Mouse (Mus musculus): ENCODE data around the gene Pdgfa. TPM values are rescaled to one million over a fixed set of nuclear protein-coding genes. Genes with fewer than 3 reads are reported as not detected.

Pdgfa gene
- total RNA-seq (2021), result 10 to 100 TPM; 18.6 to 24.6 TPM

DNA sequence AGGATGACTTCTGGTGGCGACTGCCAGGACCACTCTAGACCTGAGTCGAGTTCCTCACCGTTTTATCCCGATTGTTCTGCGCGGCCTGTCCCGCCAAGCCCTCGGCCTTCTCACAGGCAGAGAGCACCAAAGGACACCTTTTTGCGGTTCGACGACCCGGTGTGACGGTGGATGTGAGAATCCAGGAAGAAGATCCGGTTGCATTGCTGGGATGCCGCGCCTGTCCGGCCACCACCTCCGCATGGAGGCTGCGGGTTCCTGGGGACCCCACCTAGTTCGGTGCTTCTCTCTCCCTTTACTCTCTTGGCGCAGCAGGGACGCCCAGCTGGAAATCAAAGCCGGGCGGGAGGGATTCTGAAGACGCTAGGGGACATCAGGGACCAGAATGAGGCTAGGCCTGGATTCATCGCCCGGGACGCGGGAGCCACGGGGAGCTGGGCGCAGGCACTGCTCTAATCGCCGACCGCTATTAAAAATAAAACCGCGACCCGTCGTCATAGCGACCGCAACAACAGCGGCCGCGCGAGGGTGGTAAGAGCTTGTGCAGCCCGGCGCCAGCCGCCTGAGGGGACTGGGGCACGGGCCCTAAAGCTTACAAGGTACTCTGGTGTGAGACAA is at the start of gene Pdgfa:
Pdgfa (minus strand) TSS at position 200 of the 618 bp plus-strand sequence.
- peak; percentile 72 to 76 for DNase-seq
- intact Hi-C loops (cut with DNase I), result loop anchor here (5.0 kb wide), 1 partner anchor 180 kb away; no protein-coding TSS in a partner anchor

DNA sequence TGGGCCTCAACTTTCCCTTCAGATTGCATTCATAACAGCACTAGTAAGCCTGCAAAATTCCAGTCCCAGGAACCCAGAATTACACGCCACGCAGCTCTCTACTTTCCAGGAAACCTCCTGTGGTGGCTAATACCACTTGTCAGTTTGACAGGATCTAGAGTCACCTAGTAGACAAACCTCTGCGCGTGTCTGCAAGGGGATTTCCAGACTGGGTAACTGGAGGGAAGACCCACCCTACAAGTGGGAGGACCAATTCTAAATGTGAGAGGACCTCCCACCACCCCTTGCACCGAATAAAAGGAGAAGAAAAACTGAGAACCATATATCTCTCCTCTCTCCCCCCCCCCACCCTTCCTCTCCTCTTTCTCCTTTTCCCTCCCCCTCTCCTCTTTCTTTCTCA is 49.5 kb upstream of the Pdgfa start:
- intact Hi-C loops (cut with DNase I), result no loop called here
- no peak for DNase-seq

DNA sequence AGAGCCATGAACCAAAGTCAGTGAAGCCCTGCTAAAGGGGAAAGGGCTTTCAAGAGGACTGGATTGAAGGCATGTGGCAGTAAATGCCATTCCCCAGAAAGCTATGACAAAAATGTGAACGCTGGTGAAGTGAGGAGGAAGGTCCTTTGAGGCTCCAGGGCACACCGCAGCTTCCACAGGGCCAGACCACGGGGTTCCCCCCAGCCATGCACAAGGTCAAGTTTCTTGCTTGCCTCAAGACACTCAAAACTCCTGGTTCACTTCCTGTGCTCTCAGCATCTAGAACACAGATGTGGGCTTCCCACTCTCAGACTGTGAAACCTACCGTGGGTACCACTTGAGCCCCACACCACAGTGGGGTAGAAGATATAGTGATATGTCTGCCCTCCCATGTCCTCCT is 46.4 kb upstream of the Pdgfa start:
- DNase-seq, result no peak
- intact Hi-C loops (cut with DNase I), result no loop called here

DNA sequence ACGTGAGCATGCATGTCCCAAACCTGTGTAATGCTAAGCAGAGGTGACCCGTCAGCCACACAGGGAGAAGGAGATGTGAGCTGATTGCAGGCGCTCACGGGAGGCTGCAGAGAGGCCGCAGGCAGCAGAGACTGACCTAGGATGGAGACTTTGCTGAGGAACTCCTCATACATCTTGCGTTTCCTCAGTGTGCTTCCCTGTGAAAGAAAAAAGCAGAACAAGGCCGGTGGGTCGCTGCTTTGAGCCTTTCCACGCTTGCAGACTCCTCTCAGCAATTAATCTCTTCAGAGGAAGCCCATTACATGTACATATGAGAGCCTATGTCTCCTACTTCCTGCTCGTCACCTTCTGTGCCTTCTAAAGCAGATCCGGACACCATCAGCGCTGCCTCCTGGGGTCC is 45.1 kb upstream of the Pdgfa start:
- no peak for DNase-seq
- intact Hi-C loops (cut with DNase I), result no loop called here

DNA sequence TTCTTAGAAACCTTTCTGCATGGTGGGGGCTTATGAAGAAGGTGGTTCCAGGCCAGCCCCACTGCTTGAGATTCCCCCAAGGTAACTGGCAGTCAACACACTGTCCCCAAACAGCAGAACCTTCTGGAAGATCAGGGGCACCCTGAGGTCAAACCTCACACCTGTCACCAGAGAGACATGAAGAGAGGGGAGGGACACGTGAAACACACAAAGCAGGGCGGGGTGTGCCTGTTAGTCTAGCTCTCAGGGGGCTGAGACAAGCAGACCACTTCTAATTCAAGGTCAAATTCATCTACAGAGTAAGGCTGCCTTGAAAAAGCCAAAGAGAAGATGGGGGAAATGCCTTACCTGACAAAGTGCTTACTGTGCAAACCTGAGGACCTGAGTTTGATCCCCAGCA is 38.0 kb upstream of the Pdgfa start:
- intact Hi-C loops (cut with DNase I), result no loop called here
- DNase-seq, result no peak

DNA sequence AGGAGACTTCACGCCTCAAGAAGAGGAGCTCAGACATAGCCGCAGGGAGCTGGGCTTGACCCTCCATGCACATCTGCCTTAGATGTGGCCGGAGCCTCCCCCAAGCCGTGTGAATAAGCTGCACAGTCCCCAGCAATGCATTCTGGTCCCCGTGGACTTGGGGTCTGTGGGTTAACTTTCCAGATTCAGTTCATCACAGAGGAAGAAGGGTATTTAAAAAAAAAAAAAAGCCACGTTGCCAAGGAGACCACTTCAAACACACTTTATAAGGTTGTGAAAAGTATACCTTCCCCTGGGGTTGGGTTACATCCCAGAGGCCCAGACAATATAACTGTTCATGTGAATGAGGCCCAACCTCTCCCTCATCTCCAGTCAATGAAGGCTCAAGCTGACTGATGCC is 37.6 kb upstream of the Pdgfa start:
- intact Hi-C loops (cut with DNase I), result no loop called here
- no peak for DNase-seq

DNA sequence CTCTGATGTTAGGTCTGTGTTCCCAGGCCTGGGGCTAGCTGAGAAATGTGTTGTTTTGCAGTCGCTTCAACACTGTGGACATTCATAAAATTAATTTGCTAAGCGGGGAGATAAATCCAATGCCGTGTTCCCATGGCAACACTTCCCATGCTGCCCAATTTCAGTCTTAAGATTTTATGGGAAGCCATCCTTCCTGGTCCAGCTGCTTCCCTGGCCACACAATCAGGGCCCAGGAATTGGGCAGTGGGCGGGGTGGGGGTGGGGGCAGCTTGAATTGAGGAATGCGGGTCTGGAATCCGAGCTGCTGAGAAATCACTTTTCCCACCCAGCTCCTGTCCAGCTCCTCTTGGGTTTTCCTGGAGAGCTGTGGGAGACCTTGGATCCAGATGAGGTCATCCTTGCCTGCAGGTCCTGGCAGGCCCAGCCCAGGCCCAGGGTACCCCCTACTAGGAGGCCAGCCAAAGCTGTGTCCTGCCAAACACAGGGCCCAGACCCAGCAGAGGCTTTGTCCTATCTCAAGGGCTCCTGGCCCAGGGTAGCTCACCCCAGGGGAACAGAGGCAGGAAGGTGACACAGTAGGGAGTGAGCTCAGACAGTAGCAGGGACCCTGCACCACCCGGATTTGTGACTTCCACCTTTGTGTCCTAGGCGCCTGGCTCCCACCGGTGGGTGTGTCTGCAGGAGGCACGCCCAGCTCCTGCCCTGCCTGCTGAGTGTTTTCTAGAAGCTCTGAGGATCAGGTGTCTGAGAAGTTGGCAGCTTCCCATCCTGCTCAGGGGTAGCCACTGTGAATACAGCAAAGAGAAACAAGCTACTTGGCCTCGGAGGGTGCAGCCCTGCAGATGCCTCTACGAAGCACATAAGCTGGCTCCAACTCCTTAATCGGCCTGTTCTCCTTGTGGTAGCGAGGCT is 36.5 kb upstream of the Pdgfa start:
- peak in 1 of 2 experiments; percentile 12 for DNase-seq
- intact Hi-C loops (cut with DNase I), result no loop called here

DNA sequence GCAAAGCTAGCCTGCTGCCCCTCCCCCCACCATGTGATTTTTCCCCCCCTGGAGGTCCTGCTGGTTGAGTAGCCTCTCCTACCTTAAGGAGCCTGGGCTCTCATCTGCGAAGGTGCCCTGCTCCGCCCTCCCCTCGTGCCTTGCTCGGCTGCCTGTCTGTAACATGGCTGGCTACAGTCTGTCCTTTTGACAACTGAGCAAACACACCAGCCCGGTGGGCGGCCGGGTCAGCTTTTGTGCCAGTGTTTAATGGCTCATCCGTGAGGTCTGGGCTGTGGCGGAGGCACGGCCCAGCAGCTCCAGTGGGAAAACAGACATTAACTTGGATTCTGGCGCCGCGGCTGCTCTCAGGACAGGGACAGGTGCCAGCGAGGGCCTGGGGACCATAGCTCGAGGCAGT is 30.4 kb upstream of the Pdgfa start:
- DNase-seq, result no peak
- intact Hi-C loops (cut with DNase I), result no loop called here

DNA sequence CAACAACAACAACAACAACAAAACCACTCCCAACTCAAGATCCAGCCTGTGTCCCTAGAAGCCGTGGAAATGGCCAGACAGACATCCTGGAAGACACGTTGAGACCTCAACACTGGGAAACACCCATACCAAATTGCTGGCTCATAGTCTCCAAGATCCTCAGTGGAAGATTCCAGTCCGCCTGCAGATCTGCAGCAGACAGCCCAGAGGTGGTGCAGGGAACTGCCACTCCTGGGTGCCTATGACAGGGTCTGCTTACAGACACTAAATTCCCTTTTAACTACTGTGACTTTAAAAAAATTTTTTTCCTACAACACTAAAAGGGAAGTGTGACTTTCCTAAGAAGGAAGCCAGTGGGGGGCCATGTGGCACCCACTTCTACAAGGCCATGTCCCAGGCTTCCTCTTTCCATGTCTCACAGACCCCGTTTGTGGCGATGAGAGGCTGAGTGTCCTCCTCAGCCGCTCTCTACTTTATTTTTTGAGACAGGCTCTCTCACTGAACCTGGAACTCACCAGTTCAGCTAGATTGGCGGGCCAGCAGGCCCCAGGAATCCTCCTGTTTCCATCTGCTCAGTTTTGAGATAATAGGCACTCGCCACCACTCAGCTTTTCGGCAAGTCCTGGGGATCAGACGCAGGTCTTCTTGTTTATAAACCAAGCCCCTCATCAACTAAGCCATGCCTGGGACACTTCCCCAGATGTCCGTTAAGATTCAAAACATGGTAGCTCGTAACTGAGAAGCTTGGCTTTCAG is 27.4 kb upstream of the Pdgfa start:
- intact Hi-C loops (cut with DNase I), result no loop called here
- DNase-seq, result peak; percentile 12 to 13

DNA sequence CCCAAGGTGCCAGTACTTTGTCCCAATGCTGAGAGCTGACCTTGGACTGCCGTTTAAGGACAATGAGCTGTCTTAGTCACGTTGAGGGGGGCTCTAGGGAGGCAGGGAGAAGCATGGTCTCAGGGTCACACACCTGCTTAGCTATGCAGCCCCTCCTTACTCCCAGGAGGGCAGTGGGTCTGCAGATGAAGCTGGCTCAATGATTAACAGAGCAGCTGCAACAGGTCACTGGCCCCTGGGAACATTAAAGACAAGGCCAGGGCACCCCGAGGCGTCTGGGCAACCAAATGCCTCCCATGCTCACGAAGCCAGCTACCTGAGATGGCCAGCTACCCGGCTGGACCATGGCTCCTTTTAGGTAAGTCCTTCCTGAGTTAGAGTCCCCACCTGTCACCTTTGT is 23.4 kb upstream of the Pdgfa start:
- intact Hi-C loops (cut with DNase I), result no loop called here
- DNase-seq, result no peak

DNA sequence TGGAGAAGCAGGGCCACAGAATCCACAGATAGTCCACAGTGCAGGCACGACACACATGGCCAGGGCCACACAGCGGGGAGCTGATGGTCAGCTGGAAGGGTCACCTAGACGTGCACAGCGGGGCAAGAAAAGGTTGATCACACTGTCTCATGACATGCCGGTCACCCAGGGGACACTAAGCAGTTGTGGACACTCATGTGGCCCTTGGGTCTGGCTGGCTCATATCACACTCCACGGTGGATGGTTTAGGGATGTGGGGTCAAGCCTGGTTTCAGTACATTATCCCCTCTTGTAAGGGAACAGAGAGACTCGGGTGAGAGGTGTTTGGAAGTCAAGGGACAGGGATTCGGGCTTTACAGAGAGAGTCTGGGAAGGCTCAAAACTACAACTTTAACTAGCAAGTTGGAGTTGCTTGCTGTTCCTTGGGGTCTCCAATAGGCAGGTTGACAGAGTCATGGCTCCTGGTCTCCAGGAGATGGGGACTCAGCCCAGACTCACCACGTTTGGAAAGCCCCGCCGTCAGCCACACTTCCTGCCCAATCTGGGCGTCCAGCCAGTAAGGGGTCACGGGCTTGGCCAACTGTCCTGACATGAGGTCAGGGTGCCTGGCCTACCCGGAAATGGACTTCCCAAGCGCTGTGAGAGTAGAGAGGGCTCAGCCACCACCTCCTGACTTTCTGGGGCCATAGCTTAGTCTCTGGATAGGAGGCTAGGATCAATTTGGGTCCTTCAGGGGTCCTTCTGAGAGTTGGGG is 20.4 kb upstream of the Pdgfa start:
- peak; percentile 79 to 80 for DNase-seq
- intact Hi-C loops (cut with DNase I), result no loop called here

DNA sequence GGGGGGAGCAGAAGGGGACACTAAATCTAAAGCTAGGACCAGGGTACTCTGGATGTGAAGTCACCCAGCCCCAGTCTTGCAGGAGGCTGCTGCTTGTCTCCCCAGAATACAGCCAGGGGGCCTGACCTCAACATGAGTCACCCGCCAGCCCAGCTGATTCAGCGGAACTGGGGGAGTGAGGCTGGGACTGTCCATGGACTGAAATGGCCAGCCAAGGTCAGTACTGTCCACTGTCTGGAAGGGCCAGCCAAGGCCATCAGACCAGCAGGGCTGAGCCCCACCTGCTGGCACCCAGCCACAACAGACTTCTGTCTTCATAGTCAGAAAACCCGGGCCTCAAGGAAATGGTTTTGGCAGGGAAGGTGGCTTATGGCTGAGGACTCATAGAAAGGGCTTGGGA is 17.9 kb upstream of the Pdgfa start:
- peak; percentile 64 to 73 for DNase-seq
- intact Hi-C loops (cut with DNase I), result no loop called here

DNA sequence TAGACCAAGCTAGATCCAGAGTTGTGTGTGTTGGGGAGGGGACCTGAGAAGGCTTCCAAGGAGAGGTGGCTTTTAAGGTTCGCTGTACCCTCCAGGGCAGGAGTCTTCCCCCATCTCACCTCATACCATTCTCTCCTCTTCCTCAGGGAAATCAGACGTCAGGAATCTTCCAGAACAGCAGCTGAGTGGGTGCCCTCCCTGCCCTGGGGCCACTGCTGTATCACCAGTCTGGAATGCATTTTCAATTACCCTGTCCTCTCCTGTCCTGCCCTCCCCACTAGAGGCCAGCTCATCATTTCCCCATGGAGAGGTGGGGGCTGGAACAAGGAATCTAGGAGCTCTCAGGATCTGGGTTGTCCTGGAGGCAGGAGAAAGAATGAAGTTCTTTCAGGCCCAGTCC is 13.5 kb upstream of the Pdgfa start:
- intact Hi-C loops (cut with DNase I), result no loop called here
- DNase-seq, result no peak

DNA sequence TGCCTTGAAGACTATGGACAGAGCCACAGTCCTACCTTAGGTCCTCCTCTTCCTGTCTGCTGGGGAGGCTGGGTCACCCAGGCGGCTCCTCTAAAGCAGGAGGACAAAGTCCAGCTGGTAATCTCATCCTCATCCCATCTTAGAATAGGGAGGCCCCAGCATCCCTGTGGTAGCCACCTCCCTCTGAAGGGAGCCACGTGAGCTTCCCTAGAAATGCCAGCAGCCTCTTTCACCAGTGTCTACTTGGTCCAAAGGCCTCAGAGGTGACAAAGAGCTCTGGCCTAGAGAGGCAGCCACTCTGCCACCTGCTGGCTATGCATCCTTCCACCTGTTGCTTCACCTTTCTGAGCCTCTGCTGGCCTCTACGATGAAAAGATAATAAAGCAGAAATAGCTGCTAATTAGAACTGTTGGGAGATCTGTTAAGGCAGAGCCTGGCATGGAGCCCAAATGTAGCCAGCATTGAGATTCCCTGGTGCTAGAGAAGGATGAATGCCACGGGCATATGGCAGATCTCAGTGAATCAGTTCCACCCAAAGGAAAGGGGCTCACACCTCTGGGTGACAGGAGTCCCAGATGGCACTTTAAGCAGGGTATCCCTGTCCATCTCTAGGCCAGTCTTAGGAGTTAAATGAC is 10.1 kb upstream of the Pdgfa start:
- DNase-seq, result peak in 1 of 2 experiments; percentile 18
- intact Hi-C loops (cut with DNase I), result loop anchor here (1.0 kb wide), 1 partner anchor 150 kb away; no protein-coding TSS in a partner anchor

DNA sequence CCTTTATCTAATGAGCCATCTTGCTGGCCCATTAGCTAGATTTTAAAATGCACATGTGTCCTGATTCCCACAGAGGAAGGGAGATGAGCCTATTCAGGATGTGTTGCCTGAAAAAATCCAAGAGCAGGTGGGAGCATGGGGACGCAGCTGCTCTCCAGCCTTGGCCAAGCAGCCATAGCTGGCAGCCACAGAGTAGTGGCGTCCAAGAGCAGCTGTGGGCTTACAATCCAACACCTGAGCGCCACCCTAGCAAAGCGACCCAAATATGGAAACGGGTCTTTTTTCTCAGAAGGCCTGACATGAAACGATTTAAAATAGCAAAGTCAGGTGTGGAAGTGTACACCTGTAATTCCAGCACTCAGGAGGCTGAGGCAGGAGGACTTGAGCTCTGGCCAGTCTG is 7.4 kb upstream of the Pdgfa start:
- intact Hi-C loops (cut with DNase I), result no loop called here
- DNase-seq, result no peak

DNA sequence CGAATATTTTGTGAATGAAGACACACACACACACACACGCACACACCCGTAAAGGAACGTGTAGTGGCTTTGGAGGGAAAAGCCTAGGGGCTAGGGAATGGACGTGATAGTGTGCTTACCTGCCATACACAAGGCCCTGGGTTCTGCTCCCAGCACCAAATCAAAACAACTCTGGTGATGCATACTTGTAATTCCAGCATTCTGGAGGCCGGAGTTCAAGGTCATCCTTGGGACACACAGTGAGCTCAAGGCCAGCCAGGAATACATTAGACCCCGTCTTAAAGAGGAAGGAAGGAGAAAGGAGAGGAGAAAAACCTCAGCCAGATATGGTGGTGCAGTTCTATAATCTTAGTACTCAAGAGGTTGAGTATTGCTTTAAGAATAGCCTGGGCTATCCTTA is 2.5 kb upstream of the Pdgfa start:
- intact Hi-C loops (cut with DNase I), result loop anchor here (5.0 kb wide), 1 partner anchor 178 kb away; no protein-coding TSS in a partner anchor
- no peak for DNase-seq

DNA sequence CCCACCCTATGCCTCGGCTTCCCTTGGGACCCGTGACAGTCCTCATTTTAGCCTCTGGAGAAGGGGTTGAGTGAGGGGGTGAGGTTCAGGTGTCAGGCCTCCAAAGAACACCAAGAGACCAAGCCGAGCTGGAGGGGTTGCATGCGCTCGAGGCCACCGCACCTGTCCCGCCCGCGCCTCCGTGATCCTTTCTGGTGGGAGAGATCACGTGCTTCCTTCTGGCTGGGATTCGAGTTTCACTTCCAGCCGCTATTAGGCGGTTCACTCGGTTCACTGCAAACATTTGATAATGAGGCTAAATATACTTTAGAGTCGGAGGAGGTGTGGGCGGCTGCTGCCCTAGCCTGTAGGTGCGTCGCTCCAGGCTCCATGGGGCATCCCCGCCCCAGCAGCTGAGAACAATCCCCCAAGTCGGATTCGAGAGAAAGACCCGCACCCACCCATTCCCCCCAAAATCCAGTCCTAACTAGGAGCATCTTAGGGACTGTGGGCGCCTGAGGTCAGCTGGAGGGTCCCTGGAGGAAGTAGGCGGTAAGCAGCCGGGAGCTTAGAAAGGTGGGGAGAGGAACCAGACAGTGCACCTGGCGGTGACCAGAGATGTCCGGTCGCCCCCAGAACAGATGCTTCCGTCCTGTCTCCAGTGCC is 888 bp upstream of the Pdgfa start:
- intact Hi-C loops (cut with DNase I), result loop anchor here (5.0 kb wide), 1 partner anchor 179 kb away; no protein-coding TSS in a partner anchor
- peak; percentile 64 to 71 for DNase-seq

DNA sequence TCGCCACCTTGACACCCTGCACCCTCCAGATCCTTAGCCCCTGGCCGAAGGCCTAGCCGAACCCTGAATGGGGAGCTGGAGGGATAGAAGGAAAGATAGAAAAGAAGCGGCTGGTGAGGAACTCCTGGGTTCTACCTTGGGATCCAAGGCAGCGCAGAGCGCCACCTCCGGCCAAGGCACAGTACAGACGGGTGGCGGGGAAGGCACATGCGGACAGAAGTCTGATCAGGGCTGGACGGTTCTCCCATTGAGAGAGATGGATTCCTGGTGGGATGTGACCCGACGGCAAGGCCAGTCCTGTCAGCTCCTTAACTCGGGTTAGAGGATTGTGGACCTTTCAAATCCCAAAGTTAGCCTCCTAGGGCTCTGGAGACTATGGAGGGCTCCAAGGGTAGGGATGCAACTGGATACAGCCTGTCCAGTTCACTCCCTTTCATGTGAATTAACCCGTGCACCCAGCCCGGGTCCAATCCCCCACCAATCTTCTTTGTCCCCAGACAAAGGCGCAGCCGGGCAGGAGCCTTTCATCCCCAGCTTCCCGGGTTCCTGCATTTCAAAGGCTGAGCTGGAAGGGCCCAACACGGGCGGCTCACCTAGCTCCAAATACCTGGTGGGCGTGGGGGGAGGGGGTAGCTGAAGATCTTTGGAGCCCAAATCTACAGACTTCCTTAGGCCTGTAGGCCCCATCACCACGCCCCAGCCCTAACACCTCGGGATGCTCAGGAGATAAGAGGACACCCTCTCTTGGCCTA is 672 bp downstream of the Pdgfa start:
- DNase-seq, result peak in 1 of 2 experiments; percentile 39
- intact Hi-C loops (cut with DNase I), result loop anchor here (5.0 kb wide), 1 partner anchor 181 kb away; no protein-coding TSS in a partner anchor

Data from heart, postnatal 36 days (tissue).